Mouse (Mus musculus) midbrain, embryonic 14.5 days (tissue): ENCODE measurements at regions not wholly inside any gene's neighbourhood (a gene's known extent, or its start where the extent isn't known, plus 50 kb on each side); places are given as distances from the start of the nearest gene placed in this dataset. TPM values are rescaled to one million over a fixed set of nuclear protein-coding genes. Genes with fewer than 3 reads are reported as not detected.

Experiments used
- microRNA-seq: library from miRNA; unstranded; fragments of <30 nt; microRNA quantifications from one replicate; pipeline ENCODE4, GENCODE M21; 2016

Small RNAs in the stretch of these regions (microRNA-seq; reads per million reads assigned to microRNA genes)
- gene Mir466f-4, result not detected
